Mouse (Mus musculus): ENCODE results near the gene Adgrl2. TPM values are rescaled to one million over a fixed set of nuclear protein-coding genes. Genes with fewer than 3 reads are reported as not detected.

Gene Adgrl2
- total RNA-seq, 4 experiments from 2014 or later: 52.9 to 65.0 (median 61.7) TPM

GRCm38 (mm10) chr3:148832001-148832400 is 158.4 kb downstream of the Adgrl2 start:
- DNase-seq (ENCODE audit: low spot score in 2 of 2): no peak

GRCm38 (mm10) chr3:148828519-148828918 is 161.8 kb downstream of the Adgrl2 start:
- no peak for DNase-seq (ENCODE audit: low spot score in 2 of 2)

DNA sequence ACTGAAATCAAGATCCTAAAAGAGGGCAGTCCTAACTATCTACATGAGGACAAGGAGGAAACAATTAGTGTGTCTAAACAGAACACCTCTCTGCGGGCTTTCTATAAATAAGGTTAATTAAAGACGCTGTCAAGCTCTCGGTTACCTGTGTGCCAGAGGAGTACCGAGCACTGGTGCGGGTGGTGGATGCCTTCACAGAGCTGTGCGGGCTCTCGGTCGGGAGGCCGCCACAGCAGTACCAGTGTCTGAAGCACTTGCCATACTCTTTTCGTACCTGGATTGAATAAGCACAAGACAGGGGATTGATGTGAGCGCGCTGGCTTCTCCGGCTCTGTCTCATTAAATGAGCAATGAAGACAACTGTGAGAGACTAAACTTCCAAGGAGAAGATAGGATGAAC is 166.8 kb downstream of the Adgrl2 start:
- no peak for DNase-seq (ENCODE audit: low spot score in 2 of 2)

GRCm38 (mm10) chr3:148821632-148822031 is 168.7 kb downstream of the Adgrl2 start:
- no peak for DNase-seq (ENCODE audit: low spot score in 2 of 2)

- no peak for DNase-seq (ENCODE audit: low spot score in 2 of 2)
Measured at GRCm38 (mm10) chr3:148819323-148820046, 170.9 kb downstream of the Adgrl2 start.

GRCm38 (mm10) chr3:148818414-148819105 is 171.8 kb downstream of the Adgrl2 start:
- no peak for DNase-seq (ENCODE audit: low spot score in 2 of 2)

- no peak for DNase-seq (ENCODE audit: low spot score in 2 of 2)
Measured at GRCm38 (mm10) chr3:148817491-148817890, 172.9 kb downstream of the Adgrl2 start.

GRCm38 (mm10) chr3:148813121-148813520 is 177.2 kb downstream of the Adgrl2 start:
- no peak for DNase-seq (ENCODE audit: low spot score in 2 of 2)

GRCm38 (mm10) chr3:148812059-148812458 is 178.3 kb downstream of the Adgrl2 start:
- no peak for DNase-seq (ENCODE audit: low spot score in 2 of 2)

GRCm38 (mm10) chr3:148806977-148807376 is 183.4 kb downstream of the Adgrl2 start:
- DNase-seq (ENCODE audit: low spot score in 2 of 2): no peak

DNA sequence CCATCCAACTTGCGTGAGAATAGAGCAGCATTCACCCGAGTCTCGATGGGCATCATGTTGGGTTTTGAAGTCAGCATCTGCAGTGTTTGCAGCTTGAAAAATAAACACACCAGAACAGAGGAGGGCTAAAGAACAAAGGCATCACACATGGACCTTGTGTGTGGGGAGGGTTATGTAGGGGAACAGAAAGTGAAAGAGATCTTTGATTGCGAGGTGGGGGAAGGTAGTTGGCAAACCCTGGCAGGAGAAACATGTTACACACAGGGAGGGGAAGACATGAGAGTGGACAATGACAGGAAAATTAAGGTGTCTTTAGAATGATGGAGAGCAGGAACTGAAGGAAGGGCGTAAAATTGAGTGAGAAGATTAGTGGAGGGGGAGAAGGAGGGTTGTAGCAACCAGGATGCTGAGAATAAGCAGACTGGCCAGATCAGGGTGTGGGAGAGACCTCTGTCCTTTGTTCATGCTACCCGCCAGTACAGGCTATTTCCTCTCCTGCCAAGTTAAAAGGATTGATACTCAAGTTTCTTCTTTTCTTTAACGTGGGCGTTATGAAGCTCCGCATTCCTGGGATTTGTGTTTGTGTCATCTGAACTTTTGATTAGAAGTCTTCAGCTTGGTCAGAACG is 197.0 kb downstream of the Adgrl2 start:
- DNase-seq (ENCODE audit: low spot score in 2 of 2): no peak

DNA sequence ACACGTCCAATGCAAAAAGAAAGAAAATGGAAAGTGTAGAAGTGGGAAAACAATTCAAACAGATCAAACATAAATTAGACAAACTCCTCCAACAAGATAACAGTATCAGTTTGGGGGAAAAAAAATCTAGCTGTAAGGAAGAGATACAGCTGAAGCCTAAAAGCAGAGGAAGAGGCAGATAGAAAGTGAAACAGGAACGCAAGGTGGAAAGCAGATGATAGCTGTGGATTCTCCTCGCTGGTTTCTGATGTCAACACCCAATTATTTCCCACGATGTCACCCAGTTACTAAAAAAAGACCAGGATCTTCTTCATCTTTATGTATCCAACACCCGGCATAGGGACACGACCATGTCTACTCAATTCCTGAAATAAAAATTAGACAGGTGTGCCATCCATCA is 220.0 kb downstream of the Adgrl2 start:
- no peak for DNase-seq (ENCODE audit: low spot score in 2 of 2)

All from layer of hippocampus, adult 8-10 months (tissue).